Mouse (Mus musculus) gonadal fat pad, adult 2 months (tissue): ENCODE results near the gene Htra3. TPM values are rescaled to one million over a fixed set of nuclear protein-coding genes. Genes with fewer than 3 reads are reported as not detected.

Source experiments
- DNase-seq: peaks from one replicate; pipeline ENCODE4 v3.0.0-alpha.2; 2012; ENCODE audit warnings: low read depth
- polyA plus RNA-seq: library from polyadenylated mRNA; depleted of rRNA; stranded (reverse); fragments of >200 nt; gene quantifications from 2 replicates; pipeline ENCODE4 v1.2.3, GENCODE M21; 2012

The Htra3 gene
- polyA plus RNA-seq, 1 experiment: 267 TPM

DNA sequence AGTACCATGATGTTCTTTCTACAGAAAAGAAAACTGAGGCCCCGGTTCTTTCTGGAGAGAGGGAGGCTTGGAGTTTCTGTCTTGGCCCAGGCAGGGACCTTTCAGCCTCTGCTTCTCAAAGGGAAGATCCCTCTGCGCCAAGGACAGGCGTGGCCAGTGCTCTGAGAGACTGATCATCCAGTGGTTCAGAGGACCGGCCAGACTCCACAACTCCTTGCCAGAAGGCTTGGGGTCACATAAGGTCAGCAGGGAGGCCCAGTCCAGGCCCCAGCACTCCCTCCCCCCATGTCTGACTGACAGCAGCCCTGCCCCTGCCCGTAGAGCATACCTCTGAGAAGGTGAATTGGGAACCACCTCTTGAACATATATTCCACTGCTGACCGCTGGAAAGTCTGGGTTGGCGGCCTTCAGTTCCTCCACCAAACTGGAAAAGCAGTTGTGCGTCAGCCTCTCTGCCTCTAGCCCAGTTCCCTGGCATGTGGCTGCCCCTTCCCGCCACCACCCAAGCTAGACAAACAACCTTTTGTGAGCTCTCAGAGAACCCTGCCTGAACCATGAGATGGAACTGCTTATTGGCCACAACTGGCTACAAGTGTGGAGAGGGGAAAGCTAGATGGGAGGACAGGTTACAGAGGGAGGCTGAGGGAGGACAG is 25.7 kb downstream of the Htra3 start:
- no peak for DNase-seq

DNA sequence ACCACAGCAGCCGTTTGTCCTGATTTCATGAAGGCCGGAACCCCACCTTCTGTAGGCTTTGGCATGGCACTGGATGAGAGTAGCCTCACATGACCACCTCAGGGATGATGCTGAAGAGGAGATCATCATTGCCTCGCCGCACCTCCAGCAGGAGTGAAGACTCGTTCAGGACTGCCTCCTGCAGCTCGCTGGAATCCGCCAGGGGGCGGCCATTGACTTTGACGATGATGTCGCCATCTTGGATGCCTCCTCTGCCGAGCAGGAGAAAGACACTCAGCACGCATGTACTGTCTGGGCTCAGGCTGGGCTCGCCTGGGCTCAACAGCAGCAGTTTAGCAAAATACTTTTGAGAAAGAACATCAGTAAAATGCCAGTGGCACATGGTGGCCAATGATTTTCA is 26.7 kb downstream of the Htra3 start:
- no peak for DNase-seq

DNA sequence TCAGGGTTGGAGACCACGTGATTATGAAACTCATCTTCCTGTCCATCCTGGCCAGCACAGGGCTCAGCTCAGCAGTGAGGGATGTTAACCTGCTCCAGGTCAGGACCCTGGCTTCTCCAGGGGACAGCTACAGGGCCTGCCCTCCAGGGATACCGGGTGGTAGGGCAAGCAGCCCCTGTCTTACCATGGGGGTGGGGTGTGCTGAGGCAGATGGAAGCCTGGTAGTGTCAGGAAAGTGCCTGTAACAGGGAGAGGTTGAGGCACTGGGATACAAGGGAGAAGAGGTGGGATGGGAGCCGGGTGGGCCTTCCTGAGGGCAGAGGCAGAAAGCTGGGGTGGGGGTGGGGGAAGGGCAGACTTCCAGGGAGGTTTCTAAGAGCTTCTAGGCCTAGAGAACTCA is 27.3 kb downstream of the Htra3 start:
- DNase-seq: no peak

DNA sequence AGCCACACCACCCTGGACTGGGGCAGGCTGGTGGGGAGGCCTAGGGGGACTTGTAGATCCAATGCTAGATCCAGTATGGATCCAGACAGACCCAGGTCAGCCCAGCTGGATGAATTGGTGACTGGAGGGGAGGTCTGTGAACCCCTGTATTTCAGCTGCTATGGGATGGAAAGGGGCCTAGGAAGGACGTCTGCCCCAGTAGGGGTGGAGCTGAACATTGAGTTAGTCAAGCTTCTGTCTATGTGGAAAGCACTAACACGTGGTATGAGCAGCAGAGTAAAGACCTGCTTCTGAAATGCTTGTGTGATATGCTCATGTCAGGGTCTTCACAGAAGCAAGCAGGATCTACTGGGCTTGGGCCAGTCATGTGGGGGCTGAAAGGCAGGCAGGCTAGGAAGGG is 31.4 kb downstream of the Htra3 start:
- no peak for DNase-seq

DNA sequence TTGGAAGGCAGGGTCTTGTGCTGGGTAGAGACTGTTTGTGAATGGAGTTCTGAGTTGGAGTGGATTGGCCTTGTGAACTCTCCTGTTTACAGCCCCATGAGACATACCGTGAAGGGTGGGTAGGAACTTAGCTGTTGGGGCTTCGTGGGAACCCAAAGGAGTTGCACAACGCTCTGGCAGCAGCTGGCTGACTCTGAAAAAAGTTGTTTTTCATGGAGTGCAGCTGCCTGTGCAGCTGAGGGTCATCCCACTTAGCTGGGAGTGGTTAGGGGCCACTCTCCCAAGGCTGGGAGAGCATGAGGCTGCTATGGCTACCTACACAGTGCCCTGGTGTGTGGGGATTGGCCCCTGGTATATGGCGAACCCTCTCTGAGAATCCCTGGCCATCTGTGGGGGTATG is 32.0 kb downstream of the Htra3 start:
- DNase-seq: no peak

DNA sequence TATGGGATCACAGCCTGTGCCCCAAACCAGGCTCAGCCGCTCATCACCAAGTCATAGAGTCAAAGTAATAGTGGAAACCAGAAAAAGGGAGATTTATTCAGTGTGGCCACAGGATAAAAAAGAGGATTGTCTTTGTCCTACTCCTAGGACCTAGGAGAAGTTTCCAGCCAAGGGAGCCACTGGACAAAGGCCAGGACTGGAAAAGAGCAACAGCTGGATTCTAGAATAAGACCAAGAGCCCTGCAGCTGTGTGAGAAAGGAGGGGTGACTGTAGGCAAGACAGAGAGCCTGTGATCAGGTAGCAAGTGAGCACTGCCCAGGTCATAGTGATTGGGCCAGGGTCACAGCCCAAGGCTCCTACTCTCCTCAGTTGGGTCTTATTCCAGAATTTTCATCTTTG is 32.7 kb downstream of the Htra3 start:
- no peak for DNase-seq

DNA sequence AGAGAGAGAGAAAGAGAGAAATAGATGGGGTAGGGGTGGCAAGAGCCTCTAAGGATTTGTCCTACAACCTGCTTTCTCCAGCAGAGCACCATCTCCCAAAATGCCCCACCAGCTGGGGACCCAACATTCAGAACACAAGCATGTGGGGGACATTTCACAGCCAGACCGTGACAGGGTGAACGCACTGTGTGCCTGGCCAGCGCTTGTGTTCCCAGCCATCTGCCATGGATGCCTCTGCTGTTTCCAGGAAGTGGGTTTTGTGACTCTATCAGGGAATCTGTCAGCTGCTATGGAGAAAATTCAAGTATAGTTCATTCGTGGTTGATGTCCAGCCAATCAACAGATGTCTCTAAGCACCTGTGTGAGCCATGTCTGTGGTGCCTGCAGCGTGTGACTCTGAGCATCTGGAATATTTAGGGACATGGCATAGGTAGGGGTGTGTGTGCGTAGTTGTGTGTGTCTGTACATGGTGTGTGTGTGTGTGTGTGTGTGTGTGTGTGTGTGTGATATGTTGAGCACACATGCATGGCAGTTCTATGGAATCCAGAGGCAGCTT is 33.6 kb downstream of the Htra3 start:
- DNase-seq: no peak

DNA sequence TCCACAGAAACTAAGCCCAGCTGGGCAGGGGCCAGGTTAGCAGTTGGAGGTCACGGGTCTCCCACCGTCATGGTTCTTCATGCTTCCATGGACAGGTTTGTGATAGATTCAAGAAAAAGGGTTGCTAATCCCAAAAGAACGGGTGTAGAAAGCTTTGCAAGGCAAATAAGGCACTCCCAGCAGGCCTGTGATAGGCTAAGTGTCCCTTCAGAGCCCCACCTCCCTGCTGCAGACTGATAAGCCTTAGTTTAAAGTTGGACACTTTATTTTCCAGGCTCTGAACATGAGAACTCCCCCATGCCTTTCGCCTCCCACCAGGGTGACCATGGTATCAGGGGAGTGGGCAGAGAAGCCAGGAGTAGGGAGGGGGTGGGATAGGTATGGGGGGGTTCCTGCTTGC is 35.5 kb downstream of the Htra3 start:
- DNase-seq: no peak

DNA sequence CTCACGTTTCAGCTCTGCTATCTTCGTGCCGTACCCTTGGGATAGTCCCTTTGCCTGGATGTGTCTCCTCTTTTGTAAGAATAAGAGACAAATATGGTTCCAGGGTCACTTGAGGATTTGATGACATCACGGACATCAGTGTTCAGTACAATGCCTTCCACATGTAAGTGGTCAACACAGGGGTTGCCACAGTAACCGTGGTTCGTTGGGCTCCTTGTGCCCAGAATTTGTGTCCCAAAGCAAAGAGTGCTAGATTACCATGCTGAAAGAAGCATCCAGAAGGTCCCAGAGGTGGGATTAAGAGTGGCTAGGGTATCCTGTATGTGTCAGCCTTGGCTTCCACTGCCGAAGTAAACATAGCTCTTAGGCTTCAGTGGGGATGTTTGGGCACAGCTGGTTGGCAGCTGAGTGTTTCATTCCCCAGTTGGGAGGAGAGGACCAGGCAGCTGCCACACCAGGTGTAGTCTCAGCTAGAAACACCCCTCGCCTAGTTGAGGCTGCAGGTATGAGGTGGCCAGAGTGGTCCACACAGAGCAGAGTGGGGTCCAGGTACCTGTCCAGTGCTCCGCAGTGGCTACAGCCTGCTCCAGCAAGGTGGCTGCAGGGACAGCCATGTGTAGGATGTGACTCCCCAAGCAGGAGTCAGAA is 36.1 kb downstream of the Htra3 start:
- DNase-seq: no peak

DNA sequence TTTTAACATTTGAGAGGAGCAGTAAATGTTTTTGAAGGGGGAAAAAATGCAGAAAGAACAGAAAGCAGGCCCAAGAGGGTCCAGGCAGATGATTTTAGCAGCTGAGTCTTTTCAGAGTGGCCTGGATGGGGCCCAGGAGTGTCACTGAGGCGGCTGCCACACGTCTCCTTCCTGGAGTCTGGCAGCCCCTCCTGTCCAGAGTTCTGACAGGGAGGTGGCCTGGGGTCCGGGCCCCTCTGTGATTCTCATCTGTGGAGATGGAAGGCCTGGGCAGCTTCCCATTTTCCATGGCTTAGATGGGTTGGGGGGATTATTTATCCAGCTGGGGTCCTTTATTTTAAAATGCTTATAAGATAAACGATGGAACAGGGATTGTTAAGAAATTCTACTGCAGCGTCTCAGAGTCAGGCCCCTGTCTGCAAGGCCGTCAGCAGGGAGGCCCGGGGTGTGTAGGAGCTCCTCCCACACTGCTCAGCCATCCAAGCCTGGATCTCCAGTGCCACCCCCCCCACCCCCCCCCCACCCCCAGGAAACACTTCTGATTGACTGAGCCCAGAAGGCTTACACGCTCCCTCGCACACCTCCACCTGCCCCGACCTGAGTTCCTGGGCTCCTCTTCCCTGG is 37.5 kb downstream of the Htra3 start:
- no peak for DNase-seq

DNA sequence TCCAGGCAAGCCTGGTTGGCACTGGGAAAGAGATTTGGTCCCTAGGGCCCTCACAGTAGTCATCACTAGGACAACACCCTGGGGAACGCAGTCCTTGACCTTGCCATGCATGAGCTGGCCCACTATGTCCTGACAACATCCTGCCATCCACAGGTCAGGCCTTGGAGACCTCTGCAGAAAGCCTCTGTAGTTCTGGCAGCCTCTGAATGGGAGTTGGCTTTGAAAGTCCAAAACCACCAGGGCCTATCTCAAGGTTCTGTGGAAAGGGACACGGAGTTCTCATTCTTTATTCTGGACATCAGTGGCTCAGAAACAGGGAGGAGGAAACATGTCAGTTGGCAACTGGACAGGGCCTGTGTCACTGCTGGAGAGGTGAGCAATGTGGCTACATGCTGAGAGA is 43.6 kb downstream of the Htra3 start:
- DNase-seq: no peak

DNA sequence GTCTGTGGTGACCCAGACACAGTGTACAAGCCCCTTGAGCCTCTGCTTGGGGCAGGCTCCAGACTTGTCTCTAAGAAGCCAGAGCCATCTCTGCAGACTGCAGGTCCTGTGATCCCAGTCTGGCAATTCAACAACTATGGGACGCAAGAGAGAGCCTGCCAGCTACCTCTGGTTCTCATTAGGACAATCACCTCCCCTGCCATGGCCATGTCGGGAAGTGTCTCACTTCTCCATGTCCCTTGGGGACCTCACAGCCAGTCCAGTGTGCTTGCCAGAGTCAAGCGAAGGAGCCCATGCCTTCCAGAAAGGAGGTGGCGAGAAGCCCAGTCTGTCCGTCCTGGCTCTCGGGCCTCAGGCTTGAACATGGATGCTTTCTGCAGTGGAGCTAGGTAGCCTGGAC is 46.7 kb downstream of the Htra3 start:
- no peak for DNase-seq

DNA sequence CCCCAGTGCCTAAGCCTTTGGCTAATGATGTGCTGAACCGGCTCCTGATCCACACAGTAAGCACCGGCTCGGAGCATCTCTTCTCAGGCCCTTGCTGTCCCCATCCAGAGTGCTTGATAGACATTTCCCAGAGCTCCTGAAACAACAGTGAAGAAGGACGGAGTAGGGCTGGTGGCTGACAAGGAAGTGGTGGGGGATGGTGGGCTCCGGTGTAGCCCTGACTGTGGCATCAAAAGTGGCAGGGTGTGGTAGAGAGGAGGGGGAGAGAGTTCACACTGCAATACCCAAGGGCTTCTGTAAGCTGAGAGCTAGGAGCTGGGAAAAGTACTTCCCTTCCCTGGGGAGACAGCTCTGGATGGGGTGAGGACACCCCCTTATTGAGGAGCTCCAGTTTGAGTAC is 47.8 kb downstream of the Htra3 start:
- no peak for DNase-seq

DNA sequence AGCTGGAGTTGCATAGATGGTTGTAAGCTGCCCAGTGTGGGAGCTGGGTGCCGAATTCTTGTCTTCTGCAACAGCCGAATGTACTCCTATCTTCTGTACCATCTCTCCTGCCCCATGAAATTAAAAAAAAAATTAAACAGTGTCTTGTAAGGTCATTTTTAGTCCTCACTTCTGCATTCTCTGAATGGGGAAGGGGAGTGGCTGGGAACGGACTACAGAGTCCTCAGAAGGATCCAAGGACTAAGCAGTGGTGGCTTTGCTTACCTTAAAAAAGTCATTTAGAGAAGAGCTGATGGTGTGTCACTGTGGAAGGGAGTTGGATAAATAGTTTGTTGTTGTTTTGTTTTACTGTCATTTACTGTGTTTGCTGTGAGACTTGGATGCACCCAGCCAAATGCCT is 48.4 kb downstream of the Htra3 start:
- no peak for DNase-seq

DNA sequence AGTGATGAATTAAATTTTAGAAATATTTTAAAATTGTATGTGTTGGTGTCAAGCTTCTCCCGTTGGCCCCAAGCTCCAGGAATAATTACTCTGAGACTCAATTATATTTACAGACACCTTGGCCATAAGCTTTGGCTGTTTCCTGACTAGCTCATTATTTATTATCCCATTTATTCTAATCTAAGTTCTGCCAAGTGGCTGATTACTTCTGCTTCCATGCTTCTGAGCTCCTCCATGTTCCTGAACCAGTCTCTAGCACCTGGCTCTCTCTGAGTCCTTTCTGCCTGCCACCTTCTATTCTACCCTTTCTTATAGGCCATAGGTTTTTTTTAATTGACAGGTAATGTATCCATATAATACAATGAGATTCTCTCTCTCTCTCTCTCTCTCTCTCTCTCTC is 48.9 kb downstream of the Htra3 start:
- DNase-seq: no peak

DNA sequence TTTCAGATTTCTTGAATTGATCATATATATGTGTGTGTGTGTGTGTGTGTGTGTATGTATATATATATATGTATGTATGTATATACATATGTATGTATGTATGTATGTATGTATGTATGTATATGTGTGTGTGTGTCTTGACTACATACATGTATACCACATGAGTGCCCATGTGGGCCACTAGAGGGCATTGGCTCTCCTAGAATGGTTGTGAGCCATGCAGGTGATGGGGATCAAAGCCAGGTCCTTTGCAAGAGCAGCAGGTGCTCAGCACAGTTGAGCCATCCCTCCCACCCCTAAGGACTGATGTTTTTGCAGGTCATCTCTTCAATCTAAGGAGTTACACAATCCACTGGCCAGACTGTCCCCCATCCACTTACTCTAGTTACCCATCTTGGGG is 50.2 kb downstream of the Htra3 start:
- DNase-seq: no peak

DNA sequence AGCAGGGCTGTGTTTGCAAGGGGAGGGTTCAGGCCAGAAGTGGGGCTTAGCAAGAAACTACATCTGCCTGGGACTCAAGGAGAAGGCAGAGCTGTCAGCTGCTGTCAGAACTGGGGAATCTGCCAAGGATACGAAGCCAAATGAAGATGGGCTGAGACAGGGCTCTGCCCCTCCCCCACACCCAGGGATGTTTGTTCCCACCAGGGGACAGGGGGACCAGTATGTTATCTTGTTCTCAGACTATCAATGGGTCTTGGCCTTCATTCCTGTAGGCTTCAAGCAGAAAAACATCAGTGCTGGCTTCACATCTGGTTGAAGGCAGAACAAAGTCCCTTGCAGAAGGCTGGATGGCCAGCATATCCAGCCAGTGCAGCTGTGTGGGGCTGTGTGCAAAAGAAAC is 50.9 kb downstream of the Htra3 start:
- DNase-seq: no peak

DNA sequence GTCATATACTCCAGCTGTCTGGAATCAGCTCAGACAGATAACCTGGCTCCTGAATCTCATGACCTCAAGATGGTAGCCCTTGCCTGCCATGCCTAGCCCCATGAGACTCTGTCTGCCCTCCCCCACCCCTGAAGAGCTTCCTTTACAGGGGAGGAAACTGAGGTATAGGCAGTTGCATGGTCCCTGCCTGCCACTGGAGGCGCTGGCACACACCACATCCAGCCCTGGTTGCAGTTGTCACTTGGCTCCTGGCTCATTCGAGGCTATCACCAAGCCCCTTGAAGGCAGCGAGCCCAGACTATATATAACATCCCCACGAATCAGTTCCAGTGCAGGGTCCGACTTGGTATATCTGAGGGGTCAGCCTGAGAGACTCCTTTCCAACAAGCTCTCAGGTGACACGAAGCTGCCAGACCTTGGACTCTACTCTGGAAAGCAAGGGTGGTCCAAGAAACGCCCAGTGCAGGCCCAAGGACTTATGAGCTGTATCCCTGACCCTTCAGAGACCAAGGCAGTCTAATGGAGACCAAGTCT is 52.2 kb downstream of the Htra3 start:
- no peak for DNase-seq

DNA sequence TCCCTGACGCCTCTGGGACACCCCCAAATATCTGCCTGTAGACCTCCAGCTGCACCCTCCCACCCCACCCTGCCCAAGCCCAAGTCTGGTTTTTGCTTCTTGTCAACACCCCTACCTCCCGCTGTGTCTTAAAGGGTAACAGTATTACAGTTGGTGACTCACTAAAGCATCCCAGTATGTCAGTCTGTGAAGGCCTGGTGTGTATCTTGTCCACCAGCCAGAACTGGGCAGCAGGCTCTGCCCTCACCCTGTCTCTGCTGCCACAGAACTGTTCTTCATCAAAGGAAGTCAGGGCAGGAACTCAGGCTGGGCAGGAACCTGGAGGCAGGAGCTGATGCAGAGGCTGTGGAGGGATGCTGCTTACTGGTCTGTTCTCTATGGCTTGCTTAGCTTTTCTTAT is 53.2 kb downstream of the Htra3 start:
- no peak for DNase-seq

DNA sequence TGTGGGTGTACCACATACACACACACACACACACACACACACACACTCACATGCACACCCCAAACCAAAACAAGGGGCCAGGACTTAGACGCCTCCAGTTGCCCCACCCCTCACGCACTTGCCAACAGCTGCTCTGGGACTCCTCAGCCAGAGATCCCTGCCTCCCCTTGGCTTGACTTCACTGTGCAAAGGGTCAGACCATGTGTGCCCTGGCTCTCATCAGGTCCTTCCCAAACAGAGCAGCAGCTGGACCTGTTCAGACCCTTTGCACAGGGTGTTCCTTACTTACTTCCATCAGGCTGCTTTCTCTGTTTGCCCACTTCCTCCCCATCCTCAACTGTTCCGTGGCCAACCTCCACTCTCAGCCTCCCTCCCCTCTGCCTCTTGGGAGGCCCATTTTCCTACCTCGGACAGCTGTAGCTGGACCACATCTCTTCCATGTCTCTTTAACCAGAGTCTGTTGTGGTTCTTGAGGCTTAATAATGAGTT is 54.8 kb downstream of the Htra3 start:
- DNase-seq: no peak

DNA sequence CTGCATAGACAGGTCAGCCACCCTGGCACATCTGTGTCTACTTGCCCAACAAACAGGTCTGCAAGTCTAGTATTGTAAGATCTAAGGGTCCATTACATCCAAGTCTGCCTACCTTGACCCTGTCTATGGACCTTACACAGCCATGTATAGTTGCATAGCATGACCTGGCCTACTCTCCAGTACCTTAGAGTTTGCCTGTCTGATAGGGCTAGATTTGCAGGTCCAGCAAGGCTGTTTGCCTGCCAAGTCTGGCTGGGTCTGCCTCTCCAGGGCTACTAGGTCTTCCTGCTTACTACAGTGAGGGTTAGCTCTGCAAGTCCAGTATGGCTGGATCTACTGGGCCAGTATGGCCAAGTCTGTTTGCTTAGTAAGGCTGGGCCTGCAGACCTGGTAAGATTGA is 55.8 kb downstream of the Htra3 start:
- no peak for DNase-seq

DNA sequence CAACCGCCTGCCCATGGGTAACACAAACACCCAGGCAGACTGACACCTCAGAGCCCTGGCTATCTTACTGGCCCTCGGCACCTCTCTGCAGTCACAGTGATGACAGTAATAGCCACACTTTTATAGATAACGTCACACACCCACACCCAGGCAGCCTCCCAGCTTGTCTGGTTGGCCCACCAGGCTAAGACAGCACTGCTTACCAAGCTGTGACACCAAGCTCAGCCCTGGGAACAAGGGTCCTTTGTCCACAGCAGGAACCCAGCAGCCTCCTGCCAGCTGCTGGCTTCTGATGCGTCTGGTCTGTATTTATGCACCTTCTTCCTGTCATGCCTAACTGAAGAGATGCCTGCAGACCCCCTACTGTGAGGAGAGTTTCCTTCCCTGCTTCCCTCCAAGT is 58.5 kb downstream of the Htra3 start:
- DNase-seq: no peak

DNA sequence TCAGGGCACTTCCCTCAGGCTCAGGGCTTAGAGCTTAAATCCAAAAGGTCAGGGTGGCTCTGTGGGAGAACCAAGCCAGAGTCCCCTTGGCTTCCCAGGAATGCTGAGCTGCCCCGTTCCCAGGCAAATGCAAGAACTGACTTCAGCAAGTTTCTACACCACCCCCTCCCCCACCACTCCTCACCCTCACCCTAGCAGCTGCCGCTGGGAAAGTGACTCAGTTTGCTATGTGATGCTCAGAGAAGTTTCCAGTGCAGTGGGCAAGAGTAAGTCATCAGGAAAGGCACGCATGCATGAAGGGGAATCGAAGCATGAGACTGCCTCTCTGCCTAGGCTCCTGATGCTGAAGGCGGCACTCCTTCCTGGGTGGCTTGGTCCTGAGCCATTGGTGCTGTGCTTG is 62.6 kb downstream of the Htra3 start:
- no peak for DNase-seq
